Mouse (Mus musculus) limb, embryonic 10.5 days (tissue): ENCODE measurements at regions not wholly inside any gene's neighbourhood (a gene's known extent, or its start where the extent isn't known, plus 50 kb on each side); places are given as distances from the start of the nearest gene placed in this dataset.
A peak's percentile ranks its signal among the peaks of the same experiment; 100 is the strongest.

Experiments
- DNase-seq: peaks from one replicate; pipeline ENCODE4 v3.0.0-alpha.2; 2017; ENCODE audit warnings: low spot score
- H3K27ac ChIP-seq: fragments of 300-500 bp; sonication (generic); 2 replicates; pipeline ENCODE4 v1.5.1; 2016; ENCODE audit warnings: mild to moderate bottlenecking
- H3K27me3 ChIP-seq: fragments of 300-500 bp; sonication (generic); 2 replicates; pipeline ENCODE4 v1.6.1; 2016; ENCODE audit warnings: low read depth, mild to moderate bottlenecking; ENCODE audit not compliant: poor library complexity, severe bottlenecking
- H3K36me3 ChIP-seq: fragments of 300-500 bp; sonication (generic); 2 replicates; pipeline ENCODE4 v1.6.1; 2016; ENCODE audit warnings: mild to moderate bottlenecking, moderate library complexity
- H3K4me1 ChIP-seq: fragments of 300-500 bp; sonication (generic); 2 replicates; pipeline ENCODE4 v1.6.1; 2016
- H3K4me3 ChIP-seq: fragments of 300-500 bp; sonication (generic); 2 replicates; pipeline ENCODE4 v1.5.1; 2016; ENCODE audit warnings: mild to moderate bottlenecking, moderate library complexity
- H3K9me3 ChIP-seq: fragments of 300-500 bp; sonication (generic); replicated peaks from 2 replicates; pipeline ENCODE4 v1.6.1; 2016; ENCODE audit warnings: mild to moderate bottlenecking
- WGBS: fragments of 180-500 bp; shearing (Covaris S2); methylation state at CpG from one replicate; pipeline ENCODE4 v1.1.7; 2016; 5-methylcytosine and 5-hydroxymethylcytosine counted together

DNA sequence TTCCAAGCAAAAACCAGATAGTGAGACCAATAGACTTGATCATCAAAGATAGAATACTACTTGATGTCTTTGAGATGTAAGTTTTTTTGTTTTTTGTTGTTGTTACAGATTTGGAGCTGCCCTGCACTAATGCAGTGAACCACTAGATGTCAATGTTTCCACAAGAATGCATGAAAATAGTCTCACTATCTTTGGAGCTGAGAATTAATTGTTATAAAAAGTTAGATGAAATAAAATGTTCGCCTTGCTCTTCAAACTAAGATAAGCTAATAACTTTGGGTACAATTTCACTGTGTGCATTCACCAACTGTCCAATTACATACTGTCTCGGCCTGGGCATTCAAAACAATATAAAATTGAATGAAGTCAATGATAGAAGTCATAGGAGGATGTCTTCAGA, 223.2 kb upstream of the Agtr1b start:
- H3K27ac ChIP-seq: no peak overlapping the region
- H3K27me3 ChIP-seq: no peaks in the 10 kb centered on the region
- 52% methylated on average over 2 of the region's 2 CpGs for WGBS
- no peaks in the 10 kb centered on the region for H3K36me3 ChIP-seq
- no peaks in the 10 kb centered on the region for H3K9me3 ChIP-seq
- H3K4me3 ChIP-seq: no peak overlapping the region
- no peak for DNase-seq
- no peaks in the 10 kb centered on the region for H3K4me1 ChIP-seq

DNA sequence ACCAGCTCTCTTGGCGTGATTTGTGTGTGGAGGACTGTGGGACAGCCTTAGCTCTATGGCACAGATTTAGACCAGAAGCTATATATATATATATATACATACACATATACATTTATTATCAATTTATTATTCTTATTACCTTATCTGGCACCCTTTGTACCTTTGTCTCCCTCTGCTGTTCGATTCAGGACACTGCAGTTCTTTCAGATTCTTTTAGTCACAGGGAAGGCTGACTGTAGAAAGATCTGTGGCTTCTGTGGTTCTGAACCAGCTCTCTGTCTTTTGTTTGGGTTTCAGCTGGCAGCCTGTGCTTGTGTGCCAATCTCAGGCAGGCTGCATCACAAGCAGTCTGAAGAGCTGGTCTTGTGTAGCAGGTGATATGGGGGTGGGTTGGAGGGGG, 184.6 kb upstream of the Agtr1b start:
- H3K36me3 ChIP-seq: no peaks in the 10 kb centered on the region
- 47% methylated on average over 2 of the region's 2 CpGs for WGBS
- no peak overlapping the region for H3K27ac ChIP-seq
- no peak for DNase-seq
- no peaks in the 10 kb centered on the region for H3K27me3 ChIP-seq
- no peaks in the 10 kb centered on the region for H3K9me3 ChIP-seq
- H3K4me3 ChIP-seq: no peak overlapping the region
- no peaks in the 10 kb centered on the region for H3K4me1 ChIP-seq

DNA sequence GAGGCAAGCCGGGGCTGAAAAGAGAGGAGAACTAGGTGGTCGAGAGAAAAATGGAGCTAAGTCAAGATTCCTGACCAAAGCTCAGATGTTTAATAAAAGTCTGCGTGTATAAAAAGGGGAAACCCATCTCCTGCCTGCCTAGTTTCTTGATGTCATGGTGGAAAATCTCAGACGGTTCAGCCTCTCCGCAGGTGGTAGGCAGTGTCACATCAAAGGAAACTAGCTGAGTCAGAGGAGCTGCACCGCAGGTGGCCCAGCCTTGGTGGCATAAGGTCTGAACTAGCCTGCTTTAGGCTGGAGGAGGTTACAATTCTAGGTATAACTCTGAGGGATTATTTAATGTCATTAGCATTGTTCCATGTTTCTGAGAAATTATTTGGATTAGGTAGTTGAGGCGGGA, 177.0 kb upstream of the Agtr1b start:
- Histone ChIP-seq H3K27ac (no peak overlapping the region), H3K27me3 (no peaks in the 10 kb centered on the region), H3K4me1 (no peaks in the 10 kb centered on the region), H3K4me3 (no peak overlapping the region), H3K9me3 (no peaks in the 10 kb centered on the region), H3K36me3 (no peaks in the 10 kb centered on the region)
- DNase-seq: no peak
- WGBS: 74% methylated on average over 7 of the region's 7 CpGs

DNA sequence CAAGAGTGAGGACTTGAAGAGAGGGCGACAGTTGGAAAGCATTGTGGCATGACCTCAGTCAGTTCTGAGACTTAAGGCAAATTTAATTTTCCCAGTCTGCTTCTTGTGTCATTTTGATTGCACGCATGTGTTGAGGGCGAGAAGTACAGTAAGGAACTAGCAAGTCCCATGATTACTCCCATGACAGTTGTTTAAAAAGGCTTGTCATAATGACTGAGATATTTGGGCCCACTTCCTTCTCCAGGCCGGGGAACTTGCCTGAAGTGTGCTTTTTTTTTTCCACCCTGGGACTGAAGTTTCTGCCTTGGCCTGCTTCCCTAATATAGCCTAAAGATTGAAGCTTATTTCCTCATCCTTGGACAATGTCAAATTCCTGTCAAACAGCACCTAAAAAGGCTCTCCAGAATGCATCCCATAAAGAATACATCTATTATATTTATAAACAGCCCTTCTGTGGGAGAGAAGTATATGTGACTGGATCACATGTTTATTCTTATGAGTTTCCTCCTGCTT, 171.6 kb upstream of the Agtr1b start:
- DNase-seq: no peak
- WGBS: 87% methylated on average over 4 of the region's 4 CpGs
- Histone ChIP-seq H3K27me3 (no peaks in the 10 kb centered on the region), H3K4me3 (no peak overlapping the region), H3K9me3 (no peaks in the 10 kb centered on the region), H3K27ac (no peak overlapping the region), H3K36me3 (no peaks in the 10 kb centered on the region), H3K4me1 (no peaks in the 10 kb centered on the region)

DNA sequence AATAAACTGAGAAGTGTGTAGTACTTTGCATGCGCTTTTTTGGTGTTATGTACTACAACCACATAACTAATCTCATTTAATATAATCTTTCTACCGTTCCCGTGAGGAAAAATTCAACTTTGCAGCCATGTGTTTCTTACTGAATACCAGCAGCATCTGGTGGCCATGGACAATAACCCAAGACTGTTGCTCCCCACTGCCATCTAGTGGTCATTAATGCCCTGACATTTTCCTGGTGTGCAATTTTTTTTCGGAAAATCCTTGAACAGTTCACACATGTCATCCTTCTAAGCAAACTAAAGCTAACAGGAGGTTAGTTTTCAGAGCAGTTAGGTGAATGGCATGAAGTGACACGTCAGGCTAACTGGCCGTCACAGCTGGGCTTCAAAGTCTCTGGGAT, 153.8 kb upstream of the Agtr1b start:
- no peaks in the 10 kb centered on the region for H3K36me3 ChIP-seq
- no peak overlapping the region for H3K4me3 ChIP-seq
- DNase-seq: peak; percentile 65
- H3K4me1 ChIP-seq: 0 out of 2 replicates have a peak, but pooled peaks cover 3% of the 10 kb centered on the region
- no peaks in the 10 kb centered on the region for H3K9me3 ChIP-seq
- WGBS: 65% methylated on average over 6 of the region's 6 CpGs
- H3K27ac ChIP-seq: no peak overlapping the region
- H3K27me3 ChIP-seq: no peaks in the 10 kb centered on the region

DNA sequence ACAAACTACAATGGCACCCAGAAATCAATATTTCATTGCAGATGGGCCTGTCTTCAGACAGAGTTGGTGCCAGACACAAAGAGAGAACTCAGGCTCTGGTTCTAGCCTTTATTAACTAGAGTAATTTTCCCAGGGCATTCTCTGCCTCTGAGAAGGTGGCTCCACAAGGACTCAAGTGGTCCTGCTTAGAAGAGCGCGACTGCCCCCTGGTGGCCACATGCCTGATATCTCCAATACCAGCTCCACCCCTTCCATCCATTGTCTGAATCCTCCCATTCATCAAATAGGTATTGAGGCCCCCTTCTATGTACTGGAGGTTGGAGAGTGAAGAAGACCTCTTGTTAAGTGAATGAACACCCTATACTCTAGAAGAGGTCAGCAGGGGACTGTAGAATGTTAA, 142.2 kb upstream of the Agtr1b start:
- H3K27ac ChIP-seq: no peak overlapping the region
- no peaks in the 10 kb centered on the region for H3K9me3 ChIP-seq
- H3K4me1 ChIP-seq: no peaks in the 10 kb centered on the region
- DNase-seq: peak; percentile 90
- 0% methylated on average over 2 of the region's 2 CpGs for WGBS
- H3K27me3 ChIP-seq: no peaks in the 10 kb centered on the region
- H3K4me3 ChIP-seq: no peak overlapping the region
- H3K36me3 ChIP-seq: no peaks in the 10 kb centered on the region

DNA sequence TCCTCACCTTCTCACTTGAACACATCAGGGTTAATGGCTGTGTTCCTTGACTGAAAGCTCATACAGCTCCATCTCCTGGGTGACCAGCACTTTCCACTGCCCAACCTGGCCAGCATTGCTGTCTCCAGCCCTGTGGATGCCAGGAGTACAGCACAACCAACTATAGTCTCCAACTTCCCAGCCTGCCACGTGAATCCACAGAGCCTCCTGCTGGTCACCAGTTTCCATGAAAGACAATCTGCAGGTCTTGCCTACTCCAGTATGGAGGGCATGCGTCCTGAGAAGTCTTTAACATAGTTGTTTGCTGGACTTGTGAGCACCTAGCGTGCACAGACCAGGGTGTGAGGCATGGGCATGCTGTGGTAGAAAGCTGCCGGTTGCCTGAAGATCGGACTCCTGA, 138.6 kb upstream of the Agtr1b start:
- 89% methylated on average over 5 of the region's 5 CpGs for WGBS
- Histone ChIP-seq H3K27ac (no peak overlapping the region), H3K4me1 (no peaks in the 10 kb centered on the region), H3K4me3 (no peak overlapping the region), H3K36me3 (no peaks in the 10 kb centered on the region), H3K27me3 (no peaks in the 10 kb centered on the region), H3K9me3 (no peaks in the 10 kb centered on the region)
- DNase-seq: no peak
